Mouse (Mus musculus) MEL (cell line): ENCODE data around the gene Fanca.

Source experiments
- CTCF ChIP-seq, 3 experiments: IDR thresholded peaks in 2 of 3; conservative IDR thresholded peaks in 1 of 3; 2 replicates each; pipeline ENCODE4 v1.5.1; 2011 to 2012; ENCODE audit warnings: low read length in 3 of 3, low read depth in 2 of 3, mild to moderate bottlenecking in 2 of 3, improper control_type of control experiment in 1 of 3, inconsistent platforms in 1 of 3, mixed read lengths in 1 of 3, moderate library complexity in 1 of 3; ENCODE audit not compliant: control insufficient read depth in 1 of 3, insufficient read depth in 1 of 3, poor library complexity in 1 of 3, severe bottlenecking in 1 of 3
- EP300 ChIP-seq, 2 experiments: IDR thresholded peaks; 2 replicates each; pipeline ENCODE4 v1.6.1; 2011; ENCODE audit warnings: improper control_type of control experiment in 2 of 2, low read length in 2 of 2, low read depth in 1 of 2, mild to moderate bottlenecking in 1 of 2
- JUND ChIP-seq: IDR thresholded peaks from 2 replicates; pipeline ENCODE4 v1.6.1; 2011; ENCODE audit warnings: low read depth, mild to moderate bottlenecking, improper control_type of control experiment, low read length
- MAFK ChIP-seq: IDR thresholded peaks from 2 replicates; pipeline ENCODE4 v1.6.1; 2011; ENCODE audit warnings: low read depth, mild to moderate bottlenecking, low read length, improper control_type of control experiment, borderline replicate concordance
- MAX ChIP-seq: IDR thresholded peaks from 2 replicates; pipeline ENCODE4 v1.6.1; 2011; ENCODE audit warnings: low read length, improper control_type of control experiment
- MAZ ChIP-seq: IDR thresholded peaks from 2 replicates; pipeline ENCODE4 v1.6.1; 2012; ENCODE audit warnings: low read depth, mild to moderate bottlenecking, inconsistent platforms, low read length, improper control_type of control experiment
- MYC ChIP-seq: IDR thresholded peaks from 2 replicates; pipeline ENCODE4 v1.6.1; 2011; ENCODE audit warnings: low read depth, mild to moderate bottlenecking, low read length, improper control_type of control experiment, moderate library complexity
- POLR2A ChIP-seq, 2 experiments: IDR thresholded peaks; 2 replicates each; pipeline ENCODE4 v1.6.1; 2011 to 2012; ENCODE audit warnings: low read length in 2 of 2, mild to moderate bottlenecking in 2 of 2, control low read depth in 1 of 2, improper control_type of control experiment in 1 of 2, low read depth in 1 of 2, moderate library complexity in 1 of 2; ENCODE audit not compliant: control insufficient read depth in 1 of 2, insufficient read depth in 1 of 2, poor library complexity in 1 of 2
- POLR2AphosphoS2 ChIP-seq: IDR thresholded peaks from 2 replicates; pipeline ENCODE4 v1.6.1; 2011; ENCODE audit warnings: low read length, improper control_type of control experiment
- SMC3 ChIP-seq: IDR thresholded peaks from 2 replicates; pipeline ENCODE4 v1.6.1; 2011; ENCODE audit warnings: low read depth, low read length, improper control_type of control experiment
- TAL1 ChIP-seq: IDR thresholded peaks from 2 replicates; pipeline ENCODE4 v1.6.1; 2012; ENCODE audit warnings: mild to moderate bottlenecking, inconsistent platforms, low read length, moderate library complexity, mixed read lengths
- UBTF ChIP-seq: IDR thresholded peaks from 2 replicates; pipeline ENCODE4 v1.6.1; 2012; ENCODE audit warnings: low read depth, mild to moderate bottlenecking, inconsistent platforms, low read length, improper control_type of control experiment, moderate library complexity, borderline replicate concordance; ENCODE audit not compliant: insufficient read depth
- ZC3H11A ChIP-seq: IDR thresholded peaks from 2 replicates; pipeline ENCODE4 v1.6.1; 2012; ENCODE audit warnings: low read depth, mild to moderate bottlenecking, inconsistent platforms, low read length, improper control_type of control experiment

- TF ChIP-seq EP300 (IDR thresholded peaks at IDR 0.05; ENCODE audit: low read depth in 1 of 2, low read length in 2 of 2) (no peak), SMC3 (no peak), POLR2A (IDR thresholded peaks at IDR 0.05; ENCODE audit: control insufficient read depth in 1 of 2, insufficient read depth in 1 of 2, low read depth in 1 of 2, low read length in 2 of 2, poor library complexity in 1 of 2) (no peak), MAZ (no peak), JUND (no peak), POLR2AphosphoS2 (no peak), MYC (no peak), ZC3H11A (no peak), MAX (no peak), UBTF (no peak), CTCF (IDR thresholded peaks at IDR 0.05 in 2 of 3, conservative IDR thresholded peaks at IDR 0.05 in 1 of 3; ENCODE audit: control insufficient read depth in 1 of 3, insufficient read depth in 1 of 3, low read depth in 2 of 3, low read length in 3 of 3, poor library complexity in 1 of 3, severe bottlenecking in 1 of 3) (no peak), TAL1 (no peak), MAFK (no peak)
Measured at GRCm38 (mm10) chr8:123291716-123292115, 26.7 kb downstream of the Fanca start.
